Mouse (Mus musculus): ENCODE data around the gene Faf1.

DNA sequence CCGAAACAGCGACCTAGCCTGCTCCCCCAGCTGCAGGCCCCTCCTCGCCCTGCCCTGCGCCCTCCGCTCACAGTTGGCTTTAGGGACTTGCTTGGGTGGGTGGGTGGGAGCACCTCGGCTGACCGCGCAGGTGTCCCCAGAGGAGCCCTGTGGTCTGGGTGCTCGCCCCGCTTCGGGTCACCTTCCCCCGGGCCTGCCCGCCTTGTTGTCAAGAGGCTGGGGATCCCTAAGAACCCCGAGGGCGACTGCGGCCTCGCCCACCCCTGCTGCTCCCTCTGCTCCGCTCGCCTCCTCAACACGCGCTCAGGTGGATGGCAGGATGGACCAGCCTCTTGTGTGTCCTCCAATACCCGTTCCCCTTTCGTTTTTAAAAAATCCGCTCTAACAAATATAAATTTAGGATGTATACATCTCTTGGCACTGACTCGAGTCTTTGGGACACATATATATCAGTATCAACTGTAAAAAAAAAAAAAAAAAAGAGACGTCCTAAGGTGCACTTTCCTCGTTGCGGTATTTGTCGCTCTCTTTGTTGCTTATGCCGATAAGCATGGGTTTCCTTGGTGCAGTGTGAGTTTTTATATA is 306.4 kb downstream of the Faf1 start:
- TF ChIP-seq CTCF (IDR thresholded peaks at IDR 0.05; ENCODE audit: insufficient read depth, low read length) (no peak), POLR2A (IDR thresholded peaks at IDR 0.05; ENCODE audit: borderline replicate concordance, extremely low read depth, low read depth, low read length) (no peak)

All from lung, adult 2 months (tissue).